ENCODE assay signal across 8 mouse cellular contexts in the genomic region with DNA sequence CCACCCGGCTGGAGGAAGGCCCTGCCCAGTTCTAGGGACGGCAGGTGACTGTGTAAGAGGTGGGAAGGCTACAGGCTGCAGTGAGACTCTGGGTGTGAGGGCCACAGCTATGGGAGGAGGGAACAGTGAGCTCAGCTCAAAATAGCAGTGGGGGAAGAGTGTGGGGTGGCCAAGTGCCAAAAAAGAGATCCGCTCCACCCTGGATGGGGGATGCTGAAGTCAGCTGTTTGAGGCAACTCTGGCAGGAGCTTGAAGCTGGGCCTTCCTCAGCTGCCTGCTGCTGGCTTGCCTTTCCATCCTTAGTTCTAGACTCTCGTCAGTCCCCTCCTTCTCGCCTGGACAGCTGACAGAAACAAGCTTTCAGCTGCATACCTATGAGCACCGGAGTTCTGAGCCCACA. TPM values are rescaled to one million over a fixed set of nuclear protein-coding genes. Genes with fewer than 3 reads are reported as not detected.
A peak's percentile ranks its signal among the peaks of the same experiment; 100 is the strongest.
DNase-seq lines count a peak whose midpoint lies in the region; ATAC-seq and TF ChIP-seq lines count a peak whose summit lies in the region.

No protein-coding gene starts in this region.

- intact Hi-C loops in left cerebral cortex, postnatal 25 days (cut with DNase I): no loop called here

- TF ChIP-seq POLR2A in kidney, adult 2 months (IDR thresholded peaks at IDR 0.05; ENCODE audit: low read depth, low read length): no peak

- WGBS in kidney, adult 2 months: 55% methylated on average over 6 of the region's 6 CpGs
- WGBS in neural tube, embryonic 14.5 days: 71% methylated on average over 6 of the region's 6 CpGs

- no peak overlapping the region for H3K4me3 ChIP-seq in kidney, adult 2 months (ENCODE audit: insufficient read depth, low read depth, low read length)
- no peak overlapping the region for H3K4me3 ChIP-seq in neural tube, embryonic 14.5 days (ENCODE audit: low read depth, low read length)

- H3K9me3 ChIP-seq in neural tube, embryonic 14.5 days (ENCODE audit: control insufficient read depth, low read length): no peaks in the 10 kb centered on the region

- H3K36me3 ChIP-seq in kidney, adult 2 months (ENCODE audit: control insufficient read depth, insufficient read depth, low read length): no peaks in the 10 kb centered on the region
- H3K36me3 ChIP-seq in neural tube, embryonic 14.5 days (ENCODE audit: control insufficient read depth, insufficient read depth, low read length): no peaks in the 10 kb centered on the region

- 0 out of 2 replicates have a peak, but pooled peaks cover 6% of the 10 kb centered on the region for H3K4me1 ChIP-seq in kidney, adult 2 months (ENCODE audit: control insufficient read depth, insufficient read depth, low read length)
- H3K4me1 ChIP-seq in neural tube, embryonic 14.5 days (ENCODE audit: control insufficient read depth, insufficient read depth, low read length): peaks cover 15% of the 10 kb centered on the region; the same call in 1 of the 2 replicates

- no peak overlapping the region for H3K4me2 ChIP-seq in neural tube, embryonic 14.5 days (ENCODE audit: low read depth, low read length)

- peak; percentile 44; the same call in 1 of the 2 replicates for ATAC-seq in neural tube, embryonic 14.5 days (ENCODE audit: low read depth)

- H3K9ac ChIP-seq in neural tube, embryonic 14.5 days (replicated peaks; ENCODE audit: low read depth, low read length): no peak overlapping the region

- no peak overlapping the region for H3K27ac ChIP-seq in kidney, adult 2 months (ENCODE audit: insufficient read depth, low read depth, low read length)
- H3K27ac ChIP-seq in neural tube, embryonic 14.5 days (ENCODE audit: low read depth, low read length): no peak overlapping the region; the same call in 1 of the 2 replicates

- no peak for TF ChIP-seq CTCF in kidney, adult 2 months (conservative IDR thresholded peaks at IDR 0.05; ENCODE audit: insufficient read depth, insufficient read length, low read depth, low read length)

- peak; percentile 50 for DNase-seq in adrenal gland, postnatal 10 days
- DNase-seq in adrenal gland, adult 18-20 months (ENCODE audit: low spot score in 2 of 2): no peak
- DNase-seq in cerebellum, postnatal 14 days: peak; percentile 40 to 44
- DNase-seq in heart, adult 18-20 months: peak; percentile 87 to 94
- DNase-seq in kidney, adult 2 months: peak; percentile 76
- peak; percentile 71 to 92 for DNase-seq in left cerebral cortex, postnatal 25 days (ENCODE audit: low spot score in 2 of 2)
- DNase-seq in embryo, embryonic 9.5 days (ENCODE audit: extremely low spot score): no peak

- no peaks in the 10 kb centered on the region for H3K27me3 ChIP-seq in kidney, adult 2 months (replicated peaks; ENCODE audit: control insufficient read depth, insufficient read depth, low read length)
- H3K27me3 ChIP-seq in neural tube, embryonic 14.5 days (ENCODE audit: control insufficient read depth, insufficient read depth, low read length): no peaks in the 10 kb centered on the region

RNA-seq across cellular contexts. Expression of gene Zcchc24, which starts 32.2 kb away (rescaled TPM):
- 10 to 100 TPM; 40.5 to 42.0 TPM for total RNA-seq in adrenal gland, postnatal 10 days (2021)
- 10 to 100 TPM; 18.4 to 30.0 TPM for total RNA-seq in adrenal gland, adult 18-20 months (2021)
- 10 to 100 TPM; 33.9 to 34.9 TPM for total RNA-seq in heart, adult 18-20 months (2021)
- 12.4 TPM in 2 replicates for polyA plus RNA-seq in kidney, adult 2 months (2012; rRNA removed)
- total RNA-seq in left cerebral cortex, postnatal 25 days (2021): 10 to 100 TPM; 45.7 to 51.3 TPM
- polyA plus RNA-seq in neural tube, embryonic 14.5 days (2014; fragmentation: Nextera tagmentation; extraction: Ambion mirVana): 11.0 and 17.5 TPM in 2 replicates

RNA-seq across cellular contexts. Expression of gene Ppif, which starts 42.6 kb away (rescaled TPM):
- total RNA-seq in adrenal gland, postnatal 10 days (2021): 10 to 100 TPM; 47.9 to 66.6 TPM
- total RNA-seq in adrenal gland, adult 18-20 months (2021): 10 to 100 TPM; 21.3 to 32.1 TPM
- 100 to 1,000 TPM; 287 to 306 TPM for total RNA-seq in heart, adult 18-20 months (2021)
- polyA plus RNA-seq in kidney, adult 2 months (2012; rRNA removed): 164 and 168 TPM in 2 replicates
- 10 to 100 TPM; 22.5 to 22.7 TPM for total RNA-seq in left cerebral cortex, postnatal 25 days (2021)
- polyA plus RNA-seq in neural tube, embryonic 14.5 days (2014; fragmentation: Nextera tagmentation; extraction: Ambion mirVana): 38.2 and 41.2 TPM in 2 replicates

Comparison
In these comparisons a context has a peak if more than half of its experiments do, and no peak if none do; other contexts are left out.
1. DNase-seq: peak in adrenal gland, postnatal 10 days (single experiment), cerebellum, postnatal 14 days (2 of 2), heart, adult 18-20 months (2 of 2), kidney, adult 2 months (single experiment) and left cerebral cortex, postnatal 25 days (2 of 2); none in adrenal gland, adult 18-20 months (0 of 2) and embryo, embryonic 9.5 days (single experiment).
2. RNA of gene Ppif, which starts 42.6 kb away (total RNA-seq): 287 to 306 TPM in heart, adult 18-20 months; 47.9 to 66.6 TPM in adrenal gland, postnatal 10 days, 21.3 to 32.1 TPM in adrenal gland, adult 18-20 months and 22.5 to 22.7 TPM in left cerebral cortex, postnatal 25 days; every median in the first group is over 4 times any median in the second.